Mouse (Mus musculus): Measurements from ENCODE around the gene Il20rb.

GRCm38 (mm10) chr9:100438994-100439393 lies 47.6 kb downstream of the Il20rb start:
- TF ChIP-seq TAL1 (IDR thresholded peaks at IDR 0.05; ENCODE audit: low read length) (no peak), GATA1 (IDR thresholded peaks at IDR 0.05; ENCODE audit: low read length) (no peak)
